Mouse (Mus musculus): Measurements from ENCODE around the gene Sult1d1. TPM values are rescaled to one million over a fixed set of nuclear protein-coding genes. Genes with fewer than 3 reads are reported as not detected.
"Not testable (repeated sequence)": the region's sequence is repeated elsewhere in the genome, so short reads cannot be mapped to it uniquely, and the experiment has no call there.

The Sult1d1 gene
- 0.12 and 0.29 TPM in 2 replicates for polyA plus RNA-seq (2012; rRNA removed)

GRCm38 (mm10) chr5:87568845-87569244 is at the start of gene Sult1d1:
TSS of gene Sult1d1 (minus strand) at chr5:87569027.
- DNase-seq (ENCODE audit: low read depth) = no peak

DNA sequence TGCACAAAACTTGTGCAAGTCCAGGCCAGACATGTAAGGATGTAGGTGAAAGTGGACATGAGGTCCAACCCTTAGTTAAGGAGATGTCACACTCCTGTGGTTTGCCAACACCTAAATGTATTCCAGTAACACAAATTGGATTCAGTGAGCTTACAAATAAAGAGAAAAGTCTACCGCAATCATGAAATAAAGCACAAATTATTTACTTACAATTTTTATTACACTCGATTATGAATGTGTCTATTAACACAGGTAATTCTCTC is 46.2 kb upstream of the Sult1d1 start:
- DNase-seq (ENCODE audit: low read depth) = no peak

GRCm38 (mm10) chr5:87614364-87615127 is 45.7 kb upstream of the Sult1d1 start:
- DNase-seq (ENCODE audit: low read depth) = no peak

- DNase-seq (ENCODE audit: low read depth) = peak; percentile 67
Measured at GRCm38 (mm10) chr5:87601018-87601417, 32.2 kb upstream of the Sult1d1 start.

DNA sequence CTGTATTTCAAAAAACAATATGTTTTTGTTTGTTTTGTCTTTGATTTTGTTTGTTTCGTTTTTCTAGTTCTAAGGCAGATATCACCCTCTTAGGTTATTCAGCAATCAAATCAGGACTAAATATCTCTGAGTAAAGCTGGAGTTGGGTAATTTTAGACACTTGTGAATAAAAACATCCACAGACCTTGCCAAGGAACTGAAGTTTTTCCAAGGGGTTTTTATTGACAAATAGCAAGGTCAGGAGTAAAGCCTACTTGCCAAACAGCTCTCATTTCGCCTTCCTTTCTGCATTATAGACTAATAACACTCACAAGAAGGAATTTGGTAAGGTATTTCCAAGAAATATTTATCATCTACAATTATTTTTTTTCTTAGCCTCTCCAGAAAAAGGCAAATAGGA is 29.1 kb upstream of the Sult1d1 start:
- DNase-seq (ENCODE audit: low read depth) = no peak

GRCm38 (mm10) chr5:87591494-87591893 is 22.7 kb upstream of the Sult1d1 start, which contains the start of gene Sult1e1:
TSS of gene Sult1e1 (minus strand) at chr5:87591594.
- no peak for DNase-seq (ENCODE audit: low read depth)

GRCm38 (mm10) chr5:87589916-87590315 is 21.1 kb upstream of the Sult1d1 start:
- DNase-seq (ENCODE audit: low read depth) = no peak

DNA sequence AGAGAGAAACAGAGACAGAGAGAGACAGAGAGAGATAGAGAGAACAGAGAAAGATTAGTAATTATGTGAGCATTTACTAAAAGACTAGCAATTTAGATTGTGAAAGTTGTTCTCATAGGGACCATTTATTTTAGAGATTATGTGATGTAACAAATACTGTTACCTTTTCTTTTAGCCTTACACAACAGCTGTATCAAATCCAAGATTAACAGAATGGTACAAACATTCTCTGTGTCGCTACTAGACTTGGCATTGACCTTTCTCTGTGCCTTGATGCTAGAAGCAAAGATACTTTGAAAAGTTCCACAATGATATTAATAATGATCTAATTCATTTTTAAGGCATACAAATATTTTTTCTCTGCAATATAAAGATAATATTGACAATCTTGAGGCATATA is 11.6 kb upstream of the Sult1d1 start:
- DNase-seq (ENCODE audit: low read depth) = peak; percentile 42

DNA sequence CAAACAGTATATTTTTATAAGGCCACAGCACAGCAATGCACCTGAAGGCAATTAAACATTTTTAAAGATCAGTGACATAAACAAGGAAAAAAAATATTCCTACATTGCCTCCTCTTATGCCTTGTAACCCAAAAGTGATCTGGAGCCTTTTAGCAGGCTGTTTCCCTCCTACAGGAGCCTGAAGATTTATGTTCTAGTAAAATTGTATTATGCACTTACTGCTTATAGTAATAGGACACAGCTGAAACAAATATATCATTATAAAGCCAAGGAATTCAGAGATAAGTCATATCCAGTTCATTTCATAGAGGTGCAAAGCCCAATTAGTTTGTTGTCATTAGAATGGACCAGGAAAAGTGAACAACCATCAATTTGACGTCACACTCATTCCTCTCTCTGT is 5.3 kb upstream of the Sult1d1 start:
- no peak for DNase-seq (ENCODE audit: low read depth)

GRCm38 (mm10) chr5:87573490-87573889 is 4.7 kb upstream of the Sult1d1 start:
- no peak for DNase-seq (ENCODE audit: low read depth)

- no peak for DNase-seq (ENCODE audit: low read depth)
Measured at GRCm38 (mm10) chr5:87572781-87573180, 4.0 kb upstream of the Sult1d1 start.

DNA sequence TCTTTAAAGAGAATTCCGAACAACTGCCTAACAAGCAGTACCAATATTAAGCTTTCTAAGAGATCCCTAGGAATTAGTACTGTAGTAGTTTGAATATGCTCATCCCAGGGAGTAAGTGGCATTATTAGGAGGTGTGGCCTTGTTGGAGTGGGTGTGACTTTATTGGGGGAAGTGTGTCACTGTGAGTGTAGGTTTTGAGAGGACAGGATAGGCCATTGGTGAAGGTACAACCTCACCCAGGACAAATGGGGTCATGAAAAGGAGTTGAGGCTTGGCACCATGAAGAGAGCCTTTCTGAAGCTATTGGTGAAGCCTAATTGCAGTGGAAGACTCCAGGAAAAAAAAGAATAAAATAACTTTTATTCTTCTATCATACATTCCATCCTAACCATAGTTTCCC is 1.5 kb downstream of the Sult1d1 start:
- DNase-seq (ENCODE audit: low read depth) = no peak

DNA sequence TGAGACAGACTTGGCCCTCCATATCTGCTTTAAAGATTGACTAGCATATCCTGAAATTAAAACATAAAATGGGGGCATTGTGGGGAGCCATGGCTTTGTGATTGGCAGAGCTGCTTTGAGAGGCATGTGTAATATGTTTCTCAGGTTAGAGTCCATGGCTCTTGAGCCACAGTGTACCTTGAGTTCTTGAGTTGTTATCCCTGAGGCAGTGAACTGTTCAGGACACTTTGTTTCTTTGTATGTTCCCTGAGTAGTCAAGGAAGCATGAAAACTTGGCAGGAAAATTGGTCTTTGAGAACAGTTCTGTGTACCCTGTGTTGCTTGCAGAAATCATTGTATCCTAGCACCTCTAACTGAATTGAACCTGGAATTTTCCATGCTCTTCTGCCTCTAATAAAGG is 5.9 kb downstream of the Sult1d1 start:
- DNase-seq (ENCODE audit: low read depth) = peak; percentile 88

DNA sequence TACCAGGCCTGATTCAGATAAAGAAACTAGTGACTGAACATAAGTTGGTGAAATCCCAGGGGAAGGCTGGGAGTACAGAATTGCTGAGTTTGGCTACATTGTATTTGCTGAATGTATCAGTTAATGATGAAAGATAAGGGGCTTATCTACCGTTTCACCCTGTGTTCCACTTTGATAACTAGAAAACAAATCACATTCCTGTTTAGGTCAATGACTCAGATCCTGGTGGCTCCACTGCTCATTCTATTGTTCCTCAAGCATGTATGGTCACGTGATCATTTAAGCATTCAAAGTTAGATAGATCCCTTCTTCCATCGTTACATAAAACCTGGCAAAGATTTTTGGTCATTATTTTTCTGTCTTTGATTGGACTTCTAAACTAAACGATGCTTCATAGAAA is 6.3 kb downstream of the Sult1d1 start:
- DNase-seq (ENCODE audit: low read depth) = no peak

GRCm38 (mm10) chr5:87560145-87560544 is 8.7 kb downstream of the Sult1d1 start:
- DNase-seq (ENCODE audit: low read depth) = no peak

- DNase-seq (ENCODE audit: low read depth) = no peak
Measured at GRCm38 (mm10) chr5:87550935-87551334, 17.9 kb downstream of the Sult1d1 start.

- no peak for DNase-seq (ENCODE audit: low read depth)
Measured at GRCm38 (mm10) chr5:87538111-87538510, 30.7 kb downstream of the Sult1d1 start, which contains the start of gene Sult1b1. TSS of gene Sult1b1 (minus strand) at chr5:87538195.

GRCm38 (mm10) chr5:87535994-87536644 is 32.7 kb downstream of the Sult1d1 start:
- no peak for DNase-seq (ENCODE audit: low read depth)

GRCm38 (mm10) chr5:87532288-87532687 is 36.5 kb downstream of the Sult1d1 start:
- DNase-seq (ENCODE audit: low read depth) = no peak

DNA sequence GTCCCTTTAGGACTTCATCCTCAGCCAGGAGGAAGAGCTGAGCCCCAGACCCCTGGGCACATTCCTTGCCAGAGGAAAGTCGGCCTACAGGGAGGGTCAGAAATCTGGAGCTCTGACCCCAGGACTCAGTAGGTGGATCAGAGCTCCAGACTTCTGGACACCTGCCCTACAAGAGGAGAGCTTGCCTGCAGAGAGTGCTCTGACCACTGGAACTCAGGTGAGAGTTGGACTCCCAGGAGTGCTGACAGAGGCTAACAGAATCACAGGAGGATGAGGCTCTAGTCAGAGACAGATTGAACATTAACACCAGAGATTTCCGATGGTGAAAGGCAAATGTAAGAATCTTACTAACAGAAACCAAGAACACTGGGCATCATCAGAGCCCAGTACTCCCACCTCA is 45.3 kb downstream of the Sult1d1 start:
- DNase-seq (ENCODE audit: low read depth) = not testable (repeated sequence)

GRCm38 (mm10) chr5:87505776-87506458 is 62.9 kb downstream of the Sult1d1 start:
- no peak for DNase-seq (ENCODE audit: low read depth)
